Mouse (Mus musculus) kidney, adult 2 months (tissue): ENCODE measurements around the gene Arhgap4. TPM values are rescaled to one million over a fixed set of nuclear protein-coding genes. Genes with fewer than 3 reads are reported as not detected.

Source experiments
- DNase-seq: peaks from one replicate; pipeline ENCODE4 v3.0.0; 2021
- H3K27ac ChIP-seq: fragments of 200-500 bp; 2 replicates; pipeline ENCODE4 v1.5.1; 2012; ENCODE audit warnings: low read depth, low read length, control low read depth, inconsistent platforms; ENCODE audit not compliant: insufficient read depth
- H3K27me3 ChIP-seq: fragments of 200-500 bp; replicated peaks from 2 replicates; pipeline ENCODE4 v1.6.1; 2012; ENCODE audit warnings: mild to moderate bottlenecking, moderate library complexity, low read length, inconsistent platforms; ENCODE audit not compliant: control insufficient read depth, insufficient read depth
- H3K36me3 ChIP-seq: fragments of 200-500 bp; 2 replicates; pipeline ENCODE4 v1.6.1; 2012; ENCODE audit warnings: mild to moderate bottlenecking, moderate library complexity, low read length, inconsistent platforms; ENCODE audit not compliant: control insufficient read depth, insufficient read depth
- H3K4me1 ChIP-seq: fragments of 200-500 bp; 2 replicates; pipeline ENCODE4 v1.6.1; 2011; ENCODE audit warnings: low read length; ENCODE audit not compliant: control insufficient read depth, insufficient read depth
- H3K4me3 ChIP-seq: fragments of 200-500 bp; 2 replicates; pipeline ENCODE4 v1.5.1; 2011; ENCODE audit warnings: mild to moderate bottlenecking, low read depth, low read length, control low read depth; ENCODE audit not compliant: insufficient read depth
- CTCF ChIP-seq: fragments of 200-500 bp; conservative IDR thresholded peaks from 2 replicates; pipeline ENCODE4 v1.5.1; 2011; ENCODE audit warnings: low read depth, mild to moderate bottlenecking, control low read depth, low read length, moderate library complexity, mixed read lengths; ENCODE audit not compliant: insufficient read depth, insufficient read length
- POLR2A ChIP-seq: fragments of 200-500 bp; IDR thresholded peaks from one replicate; pipeline ENCODE4 v1.6.1; 2011; ENCODE audit warnings: low read depth, low read length, control low read depth
- WGBS: fragments of 180-500 bp; shearing (Covaris S2); methylation state at CpG from one replicate; pipeline ENCODE4 v1.1.7; 2018; 5-methylcytosine and 5-hydroxymethylcytosine counted together
- polyA plus RNA-seq: library from polyadenylated mRNA; depleted of rRNA; stranded (reverse); fragments of >200 nt; gene quantifications from 2 replicates; pipeline ENCODE4 v1.2.3, GENCODE M21; 2012; rRNA removed

The Arhgap4 gene
- polyA plus RNA-seq, result 8.9 and 15.5 TPM in 2 replicates

DNA sequence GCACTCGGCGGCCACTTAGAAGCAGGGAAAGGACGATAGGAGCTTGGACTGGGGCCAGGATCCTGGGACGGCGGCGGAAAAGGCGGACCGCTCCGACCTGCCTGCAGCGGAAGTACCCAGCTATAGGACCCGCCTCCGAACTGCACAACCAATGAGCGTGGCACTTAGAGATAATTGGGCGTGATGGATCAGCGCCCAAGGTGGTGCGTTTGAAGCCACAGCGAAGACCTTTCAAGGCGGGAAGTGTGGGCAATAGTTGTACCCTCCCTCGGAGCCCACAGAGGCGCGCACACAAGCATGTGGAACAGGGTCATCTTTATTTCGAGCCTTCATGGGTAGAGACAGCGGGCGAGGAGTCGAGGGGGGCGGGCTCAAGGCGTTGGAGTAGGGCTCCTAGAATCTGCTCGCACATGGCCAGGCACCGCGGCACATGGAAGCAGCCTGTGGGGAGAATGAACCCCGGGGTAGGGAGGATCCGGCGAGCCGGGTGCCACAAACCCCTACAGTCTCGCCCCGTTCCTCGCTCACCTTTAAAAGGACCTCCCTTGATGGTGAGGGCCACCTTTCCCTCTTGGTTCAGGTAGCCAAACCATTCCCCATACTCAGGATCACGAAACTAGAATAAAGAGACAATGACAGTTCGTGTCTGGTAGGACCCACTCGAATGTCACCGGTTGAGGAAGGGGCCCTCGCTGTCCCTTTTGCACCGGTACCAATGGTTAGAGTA lies at the start of gene Arhgap4, which contains the start of gene Naa10:
Gene Arhgap4, minus strand, starts transcription at position 48 of the 727 bp plus-strand sequence.
Gene Naa10, minus strand, starts transcription at position 122 of the 727 bp plus-strand sequence.
- H3K27ac ChIP-seq, result peak within 1 kb of the TSS; percentile 66
- DNase-seq, result peak; percentile 93
- no peaks in the 10 kb centered on the region for H3K27me3 ChIP-seq
- 1% methylated on average over 43 of the region's 43 CpGs for WGBS
- H3K36me3 ChIP-seq, result no peaks in the 10 kb centered on the region
- H3K4me1 ChIP-seq, result 0 out of 2 replicates have a peak, but pooled peaks cover 3% of the 10 kb centered on the region
- H3K4me3 ChIP-seq, result peak within 1 kb of the TSS; percentile 84
- TF ChIP-seq CTCF (no peak), POLR2A (no peak)

DNA sequence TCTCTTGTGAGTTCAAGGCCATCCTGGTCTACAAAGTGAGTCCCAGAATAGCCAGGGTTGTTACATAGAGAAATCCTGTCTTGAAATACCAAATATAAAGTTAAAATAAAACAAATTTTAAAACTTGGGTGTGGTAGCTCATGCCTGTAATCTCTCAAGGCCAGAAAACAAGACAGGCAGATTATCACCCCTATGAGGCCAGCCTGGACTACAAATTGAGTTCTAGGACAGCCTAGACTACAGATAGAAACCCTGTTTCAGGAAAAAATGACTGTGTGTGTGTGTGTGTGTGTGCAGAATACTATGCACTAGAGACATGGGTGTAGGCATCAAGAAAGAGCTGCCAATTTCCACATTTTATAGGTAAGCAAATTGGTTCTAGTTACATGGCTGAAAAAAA lies 49.1 kb upstream of the Arhgap4 start:
- Histone ChIP-seq H3K4me3 (no peak overlapping the region), H3K4me1 (no peaks in the 10 kb centered on the region), H3K27me3 (no peaks in the 10 kb centered on the region), H3K27ac (no peak overlapping the region), H3K36me3 (no peaks in the 10 kb centered on the region)
- no peak for TF ChIP-seq CTCF
- DNase-seq, result no peak

DNA sequence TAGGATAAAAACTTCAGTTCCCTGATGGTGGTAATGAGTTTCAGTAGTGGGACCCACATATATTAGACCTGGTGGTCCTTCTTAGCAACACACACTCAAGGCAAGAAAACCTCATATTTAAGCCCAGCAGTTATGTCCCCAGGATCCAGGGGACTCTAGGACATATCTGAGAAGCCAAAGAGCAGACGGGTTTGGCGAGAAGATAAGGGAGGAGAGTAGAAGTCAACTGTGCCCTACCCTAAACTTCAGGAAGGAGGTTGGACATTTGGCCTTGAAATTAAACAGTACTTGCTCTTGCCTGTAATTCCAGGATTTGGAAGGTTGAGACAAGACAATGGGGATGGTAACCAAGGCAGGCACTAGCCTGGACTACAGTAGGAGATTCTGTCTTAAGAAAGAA lies 48.1 kb upstream of the Arhgap4 start:
- no peaks in the 10 kb centered on the region for H3K36me3 ChIP-seq
- no peak for DNase-seq
- no peaks in the 10 kb centered on the region for H3K27me3 ChIP-seq
- H3K4me3 ChIP-seq, result no peak overlapping the region
- 98% methylated on average over 2 of the region's 2 CpGs for WGBS
- no peak overlapping the region for H3K27ac ChIP-seq
- TF ChIP-seq POLR2A (no peak), CTCF (no peak)
- no peaks in the 10 kb centered on the region for H3K4me1 ChIP-seq

DNA sequence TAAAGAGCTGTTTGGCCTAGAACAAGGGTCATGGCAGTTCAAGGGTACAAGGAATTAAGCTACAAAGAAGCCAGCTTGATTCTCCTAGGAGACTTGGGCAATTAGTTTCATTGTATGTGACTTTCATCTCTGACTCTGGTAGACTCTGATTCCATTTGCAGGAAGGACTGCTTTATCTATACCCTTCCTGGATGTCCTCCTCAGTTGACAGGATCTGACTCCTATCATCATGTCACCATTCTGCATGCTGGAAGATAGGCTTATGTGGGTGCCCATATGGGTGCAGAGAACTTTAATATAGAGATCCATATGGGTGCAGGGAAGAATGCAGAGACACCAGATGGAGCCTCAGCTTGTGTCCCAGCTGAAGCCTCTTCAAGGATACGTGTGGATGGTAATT lies 47.5 kb upstream of the Arhgap4 start:
- WGBS, result 95% methylated on average over 1 of the region's 1 CpGs
- DNase-seq, result no peak
- TF ChIP-seq POLR2A (no peak), CTCF (no peak)
- Histone ChIP-seq H3K36me3 (no peaks in the 10 kb centered on the region), H3K4me3 (no peak overlapping the region), H3K27ac (no peak overlapping the region), H3K4me1 (peaks cover 4% of the 10 kb centered on the region; the same call in 1 of the 2 replicates), H3K27me3 (no peaks in the 10 kb centered on the region)

DNA sequence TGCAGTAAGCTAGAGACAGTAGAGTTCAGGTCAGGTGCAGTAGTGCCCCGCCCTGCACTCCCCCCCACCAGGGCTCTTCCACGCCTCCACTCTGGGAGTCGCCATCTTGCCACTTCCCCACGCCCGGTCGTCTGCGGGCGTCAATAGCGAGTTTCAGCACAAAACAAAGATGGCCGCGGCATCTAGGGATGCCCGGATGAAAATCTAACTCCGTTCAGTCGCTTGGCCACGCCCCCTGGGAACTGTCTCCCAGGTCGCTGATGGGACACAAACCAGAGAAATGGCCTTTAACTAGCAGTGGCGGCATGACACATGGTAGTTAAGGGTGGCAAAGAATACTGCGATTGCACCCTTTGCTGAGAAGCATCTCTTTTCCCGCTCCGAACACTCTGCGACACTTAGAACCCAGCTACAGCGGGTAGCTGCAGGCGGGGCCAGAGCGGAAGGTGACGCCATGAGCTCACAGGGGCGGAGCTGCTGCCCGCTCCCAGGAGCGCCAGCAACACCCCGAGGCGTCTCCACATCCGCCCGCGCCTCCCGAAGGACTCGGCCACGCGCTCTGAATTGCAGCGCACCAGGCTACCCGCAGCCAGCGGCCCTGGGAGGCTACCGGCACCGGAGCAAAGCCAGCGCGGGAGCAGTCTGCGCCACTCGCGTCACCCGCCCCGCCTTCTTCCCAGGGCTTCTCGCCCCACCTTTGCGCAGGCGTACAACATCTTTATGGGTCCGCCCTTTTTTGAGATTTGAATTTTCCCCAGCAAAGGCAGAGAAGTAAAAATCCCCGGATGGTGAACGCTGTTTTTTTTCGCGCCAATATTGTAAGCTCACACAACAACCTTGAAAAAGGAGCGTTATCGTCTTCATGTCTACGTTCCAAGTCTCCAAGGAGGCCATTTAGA lies 45.8 kb upstream of the Arhgap4 start:
- DNase-seq, result peak; percentile 94
- H3K36me3 ChIP-seq, result no peaks in the 10 kb centered on the region
- under 1% methylated on average over 60 of the region's 60 CpGs for WGBS
- no peaks in the 10 kb centered on the region for H3K27me3 ChIP-seq
- H3K27ac ChIP-seq, result peak overlapping the region; percentile 93
- H3K4me3 ChIP-seq, result peak overlapping the region; percentile 97
- TF ChIP-seq CTCF (no peak), POLR2A (peak; percentile 44)
- peaks cover 6% of the 10 kb centered on the region; the same call in 1 of the 2 replicates for H3K4me1 ChIP-seq

DNA sequence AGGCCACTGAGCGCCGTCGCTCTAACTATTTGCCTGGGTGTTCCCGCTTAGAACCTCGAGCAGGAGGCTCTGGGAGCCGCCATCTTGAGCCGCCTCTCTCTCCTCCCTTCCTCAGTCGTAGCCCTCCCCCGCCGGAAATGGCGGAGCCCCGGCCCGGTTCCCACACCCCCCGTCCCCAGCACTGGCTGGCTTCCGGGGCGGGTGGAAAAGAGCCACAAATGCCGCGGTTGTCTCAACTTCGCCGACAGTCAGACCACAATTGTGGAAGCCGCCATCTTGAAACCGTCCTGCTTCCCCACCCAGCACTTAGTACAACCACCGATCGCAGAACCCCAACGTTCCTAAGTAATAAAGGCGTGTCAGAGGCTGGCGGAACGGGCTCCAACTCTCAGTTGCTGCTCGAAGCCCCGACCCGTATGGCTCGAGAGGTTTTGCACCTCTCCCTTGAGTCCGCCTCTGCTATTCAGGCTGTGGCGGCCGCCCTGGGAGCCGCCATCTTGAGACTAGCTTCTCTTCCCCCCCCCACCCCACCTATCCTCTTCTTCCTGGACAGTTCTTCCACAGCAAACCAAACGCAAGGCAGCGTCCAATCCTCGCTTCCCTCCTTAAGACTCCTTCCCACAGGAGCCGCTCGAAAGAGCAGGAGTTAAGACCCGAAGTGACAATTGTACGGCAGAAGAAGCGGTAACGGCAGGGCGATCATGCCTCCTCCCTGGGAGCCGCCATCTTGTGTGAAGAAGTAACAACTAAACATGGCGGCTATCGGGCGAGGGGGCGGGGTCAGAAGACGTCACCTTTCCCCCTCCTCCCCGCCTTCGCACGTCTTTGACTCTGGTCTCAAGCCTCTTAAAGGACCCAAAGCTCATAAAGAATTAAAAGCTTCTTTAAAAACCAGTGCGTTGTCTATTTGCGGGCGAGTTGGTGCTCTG lies 44.8 kb upstream of the Arhgap4 start, which contains the start of gene Hcfc1:
Gene Hcfc1, minus strand, starts transcription at position 110 of the 929 bp plus-strand sequence.
- DNase-seq, result peak; percentile 94
- WGBS, result under 1% methylated on average over 58 of the region's 58 CpGs
- peaks cover 6% of the 10 kb centered on the region; the same call in 1 of the 2 replicates for H3K4me1 ChIP-seq
- no peaks in the 10 kb centered on the region for H3K36me3 ChIP-seq
- H3K4me3 ChIP-seq, result peak within 1 kb of the TSS; percentile 97
- H3K27ac ChIP-seq, result peak within 1 kb of the TSS; percentile 93
- TF ChIP-seq CTCF, result no peak
- no peak for TF ChIP-seq POLR2A
- H3K27me3 ChIP-seq, result no peaks in the 10 kb centered on the region
